Comparison of ENCODE assay signal across 1 mouse cellular context in the genomic region with DNA sequence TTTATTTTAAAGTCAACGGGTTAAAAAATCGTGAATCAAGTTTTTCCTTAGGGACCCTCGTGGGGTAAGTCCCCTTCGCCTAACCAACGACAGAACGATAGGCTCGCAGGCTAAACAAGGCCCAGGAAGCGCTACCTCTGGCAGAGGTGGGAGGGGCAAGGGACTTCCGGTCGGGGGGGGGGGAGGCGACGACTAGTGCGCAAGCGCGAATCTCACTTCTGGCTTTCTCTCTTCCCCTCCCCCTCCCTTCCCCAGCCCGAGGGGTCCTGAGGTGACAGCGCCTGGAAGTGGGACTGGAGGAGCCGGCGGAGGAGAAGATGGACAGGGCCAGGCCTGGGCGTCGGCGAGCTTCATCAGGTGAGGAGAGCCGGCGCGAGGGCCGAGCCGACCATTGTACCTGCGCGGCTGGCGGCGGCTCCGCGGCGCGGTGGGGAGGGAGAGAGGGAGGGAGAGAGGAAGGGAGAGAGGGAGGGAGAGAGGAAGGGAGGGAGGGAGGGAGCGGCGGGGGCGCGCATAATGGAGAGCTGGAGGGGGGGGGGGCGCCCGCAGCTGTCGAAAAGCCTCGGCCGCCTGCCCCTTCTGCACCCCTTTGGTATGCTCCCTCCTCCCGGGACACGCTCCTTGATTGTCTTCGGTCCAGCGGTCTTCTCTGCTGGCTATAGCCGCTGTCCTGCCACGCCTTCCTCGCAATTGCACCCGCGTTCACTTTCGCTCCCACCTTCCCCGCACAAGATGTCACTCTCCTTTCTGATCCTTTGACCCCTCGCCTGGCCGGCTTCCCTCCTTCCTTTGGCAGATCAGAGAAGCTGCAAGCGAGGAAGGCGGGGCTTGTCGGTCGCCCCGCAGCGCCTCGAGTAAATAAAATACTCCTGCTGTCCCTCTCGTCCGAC.
TF ChIP-seq lines count a peak whose summit lies in the region.

No protein-coding gene starts in this region.

TF ChIP-seq in myocyte, 11 proteins besides CTCF, POLR2A, EP300 and RAD21 (continued from another document):
- TF ChIP-seq CEBPB (IDR thresholded peaks at IDR 0.05; ENCODE audit: insufficient read depth, poor library complexity, severe bottlenecking) (no peak), SRF (IDR thresholded peaks at IDR 0.05; ENCODE audit: control insufficient read depth, insufficient read length, low read depth) (no peak), TCF12 (IDR thresholded peaks at IDR 0.05; ENCODE audit: insufficient read depth, poor library complexity, severe bottlenecking) (no peak), MAX (IDR thresholded peaks at IDR 0.05; ENCODE audit: low read depth) (no peak), REST (IDR thresholded peaks at IDR 0.05; ENCODE audit: insufficient read depth, insufficient read length) (no peak), USF1 (IDR thresholded peaks at IDR 0.05; ENCODE audit: low read depth) (no peak)
